Mouse (Mus musculus) common myeloid progenitor, adult 5-6 weeks (primary cell): ENCODE measurements around the gene Mlc1. TPM values are rescaled to one million over a fixed set of nuclear protein-coding genes. Genes with fewer than 3 reads are reported as not detected.
A peak's percentile ranks its signal among the peaks of the same experiment; 100 is the strongest.

ENCODE experiments used
- ATAC-seq: replicated peaks from 2 replicates; pipeline ENCODE4 v1.8.0; 2016; ENCODE audit warnings: low read depth, mild to moderate bottlenecking, moderate TSS enrichment, inconsistent platforms; ENCODE audit not compliant: poor library complexity, severe bottlenecking
- total RNA-seq: library from RNA; stranded (forward); fragments of 200-1000, 187-1606 nt; gene quantifications from 2 replicates; pipeline ENCODE4 v1.2.3, GENCODE M21; 2017

The Mlc1 gene
- total RNA-seq, 1 experiment from 2014 or later: not detected

DNA sequence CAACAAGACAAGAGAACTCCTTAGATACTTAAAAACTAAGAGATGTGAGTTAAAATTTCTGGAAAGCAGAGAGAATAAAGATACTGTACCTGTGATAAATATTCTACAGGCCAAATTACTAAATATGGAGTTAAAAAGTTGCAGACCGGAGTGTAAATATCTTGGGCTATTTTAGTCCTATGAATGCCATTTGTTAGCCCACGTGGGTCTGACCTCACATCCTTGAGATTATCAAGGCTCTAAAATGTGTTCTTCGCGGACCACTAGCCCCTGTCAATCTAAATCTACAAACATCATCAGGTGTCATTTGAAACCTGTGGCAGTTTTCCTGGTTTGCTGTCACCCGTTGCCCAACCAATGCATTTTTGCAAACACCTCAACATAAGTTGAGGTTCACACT is 36.0 kb downstream of the Mlc1 start:
- ATAC-seq: no peak

DNA sequence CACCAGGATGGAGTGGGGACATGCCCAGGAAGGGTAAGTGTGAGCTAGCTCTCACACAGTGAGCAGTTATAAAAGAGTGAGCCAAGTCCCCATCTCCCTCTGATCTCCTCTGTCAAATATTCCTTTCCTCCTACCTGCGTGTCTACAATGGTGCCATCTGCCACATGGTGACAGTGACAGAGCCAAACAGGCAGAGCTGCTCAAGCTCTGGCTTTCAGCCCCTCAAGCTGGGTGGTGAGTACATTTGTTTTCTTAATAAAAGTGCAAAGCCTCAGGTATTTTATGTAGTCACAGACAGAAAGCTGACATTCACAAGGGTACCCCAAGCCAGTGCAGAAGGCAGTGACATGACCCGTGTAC is 41.5 kb downstream of the Mlc1 start:
- ATAC-seq: no peak

DNA sequence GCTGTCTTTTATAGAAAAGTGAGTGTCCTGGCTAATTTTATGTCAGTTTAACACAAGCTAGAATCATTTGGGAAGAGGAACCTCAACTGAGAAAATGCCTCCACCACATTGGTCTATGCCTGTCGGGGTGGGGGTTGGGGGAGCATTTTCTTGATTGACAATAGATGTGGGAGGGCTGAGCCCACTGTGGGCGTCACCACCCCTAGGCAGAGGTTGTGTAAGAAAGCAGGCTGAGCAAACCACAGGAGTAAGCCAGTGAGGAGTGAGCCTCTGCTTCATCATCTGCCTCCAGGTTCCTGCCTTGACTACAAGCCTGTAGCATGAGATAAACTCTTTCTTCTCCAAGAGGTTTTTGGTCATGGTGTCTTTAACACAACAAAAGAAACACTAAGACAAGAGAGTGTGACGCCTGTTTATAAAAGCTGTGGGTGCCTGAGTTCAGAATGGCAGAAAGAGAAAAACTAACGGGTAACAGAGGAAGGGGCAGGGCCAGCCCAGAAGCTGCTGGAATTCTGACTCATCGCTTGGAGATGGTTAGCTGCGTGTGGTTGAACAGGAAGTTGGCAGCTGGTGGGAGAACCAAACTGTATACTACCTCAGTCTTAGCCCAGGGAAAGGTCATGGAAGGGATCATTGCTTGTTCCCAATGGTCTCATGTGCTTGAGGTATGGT is 42.1 kb downstream of the Mlc1 start:
- peak; percentile 58; the same call in 1 of the 2 replicates for ATAC-seq

DNA sequence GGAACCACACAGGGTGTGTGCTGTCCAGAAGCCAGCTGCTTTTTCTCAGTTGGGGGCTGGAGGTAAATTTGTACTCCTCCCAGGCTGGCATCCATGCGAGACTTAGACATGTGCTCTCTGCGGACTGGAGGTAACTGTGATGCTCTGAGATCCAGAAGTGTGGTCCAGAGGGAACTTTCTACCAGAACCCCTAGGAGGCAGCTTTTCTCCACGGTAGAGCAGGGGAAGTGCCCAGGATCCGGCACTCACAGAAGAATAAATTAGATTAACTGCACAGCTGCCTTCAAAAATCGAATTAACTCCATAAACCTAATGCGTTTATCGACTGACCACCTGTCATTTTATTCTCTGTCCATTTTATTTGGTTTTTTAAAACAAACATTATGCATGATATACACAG is 44.7 kb downstream of the Mlc1 start:
- ATAC-seq: no peak

DNA sequence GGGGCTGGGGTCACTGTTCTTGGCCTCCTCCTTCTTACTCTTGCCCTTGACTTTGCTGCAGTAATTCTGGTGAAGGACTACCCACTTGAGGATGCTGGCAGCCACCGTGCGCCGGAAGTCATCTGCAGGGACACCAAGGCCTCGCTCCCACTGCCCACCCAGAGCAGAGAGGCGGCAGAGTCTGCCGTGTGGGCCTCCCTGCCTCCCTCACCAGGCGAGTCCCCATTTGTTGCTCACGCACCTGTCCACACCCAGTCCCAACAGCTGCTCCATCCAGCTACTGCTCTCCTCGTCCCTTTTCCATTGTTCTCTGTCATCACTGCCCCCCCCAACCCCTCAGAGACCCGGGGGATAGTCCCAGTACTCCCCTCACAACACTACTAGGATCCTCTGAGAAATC is 46.1 kb downstream of the Mlc1 start:
- ATAC-seq: no peak

DNA sequence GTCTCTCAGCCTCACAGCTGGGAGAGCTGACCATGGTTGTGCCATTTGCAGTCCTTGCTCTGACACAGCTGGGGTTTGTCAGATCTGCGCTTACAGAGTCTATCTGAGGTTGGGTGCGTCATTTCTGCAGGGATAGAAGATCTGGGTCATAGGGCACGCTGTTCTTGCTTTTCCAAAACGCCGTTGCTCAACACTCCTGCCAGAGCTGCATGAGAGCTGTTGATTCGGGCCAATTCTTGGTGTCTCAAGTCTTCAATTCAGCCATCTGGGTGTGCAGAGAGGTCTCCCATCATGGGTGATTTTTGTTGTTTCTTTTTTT is 56.9 kb downstream of the Mlc1 start:
- ATAC-seq: no peak

DNA sequence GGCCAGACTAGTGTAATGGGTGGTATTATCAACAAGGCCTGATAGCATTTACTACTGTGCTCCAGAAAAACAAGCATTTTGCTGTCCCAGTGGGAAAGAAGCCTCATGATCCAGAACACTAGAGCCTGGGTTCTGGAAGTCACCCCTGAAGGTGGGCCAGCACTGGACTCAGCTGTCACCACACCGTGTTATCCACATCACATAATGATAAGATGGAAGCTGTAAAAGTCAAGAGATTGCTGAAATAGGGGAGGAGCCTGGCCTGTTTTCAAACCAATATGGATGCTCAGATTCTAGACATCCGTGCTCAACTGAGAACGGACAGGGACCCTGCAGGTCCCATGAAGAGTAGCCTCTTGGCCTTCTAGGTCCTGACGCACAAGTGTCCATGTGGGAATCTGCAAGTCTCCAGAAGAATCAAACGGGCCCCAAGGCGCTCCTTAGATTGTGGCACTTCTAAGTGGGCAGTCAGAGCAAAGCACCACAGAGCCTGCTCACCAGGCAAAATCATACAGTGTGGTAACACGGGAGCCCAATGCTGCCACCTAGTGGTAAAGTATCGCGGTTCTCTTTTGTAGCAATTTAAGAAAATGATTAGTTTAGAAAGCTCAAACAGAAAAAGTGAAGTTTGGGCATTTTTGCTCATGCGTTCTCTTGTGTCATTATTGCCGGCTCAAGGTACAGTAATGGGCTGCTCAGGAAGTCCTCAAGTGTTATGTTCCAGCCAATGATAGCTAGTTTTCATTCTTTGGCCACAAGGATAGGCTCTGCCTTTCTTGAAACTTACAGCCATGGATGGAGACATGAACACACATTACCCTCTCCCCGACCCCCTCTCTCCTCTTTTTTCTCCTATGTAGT is 57.4 kb downstream of the Mlc1 start:
- ATAC-seq: peak; percentile 95

DNA sequence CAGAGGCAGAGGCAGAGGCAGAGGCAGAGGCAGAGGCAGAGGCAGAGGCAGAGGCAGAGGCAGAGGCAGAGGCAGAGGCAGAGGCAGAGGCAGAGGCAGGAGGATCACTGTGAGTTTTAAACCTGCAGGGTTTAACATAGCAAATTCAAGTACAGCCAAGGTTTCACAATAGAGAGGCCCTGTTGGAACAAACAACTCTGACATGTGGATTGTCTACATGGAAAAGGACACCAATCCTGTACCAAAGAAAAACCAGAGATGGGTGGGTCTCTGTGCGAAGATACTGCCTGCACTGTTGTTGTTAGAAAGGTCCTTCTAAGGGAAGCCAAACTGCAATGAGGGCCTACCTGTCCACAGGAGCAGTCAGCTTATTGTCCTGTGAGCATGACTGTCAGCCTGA is 58.7 kb downstream of the Mlc1 start:
- ATAC-seq: no peak

DNA sequence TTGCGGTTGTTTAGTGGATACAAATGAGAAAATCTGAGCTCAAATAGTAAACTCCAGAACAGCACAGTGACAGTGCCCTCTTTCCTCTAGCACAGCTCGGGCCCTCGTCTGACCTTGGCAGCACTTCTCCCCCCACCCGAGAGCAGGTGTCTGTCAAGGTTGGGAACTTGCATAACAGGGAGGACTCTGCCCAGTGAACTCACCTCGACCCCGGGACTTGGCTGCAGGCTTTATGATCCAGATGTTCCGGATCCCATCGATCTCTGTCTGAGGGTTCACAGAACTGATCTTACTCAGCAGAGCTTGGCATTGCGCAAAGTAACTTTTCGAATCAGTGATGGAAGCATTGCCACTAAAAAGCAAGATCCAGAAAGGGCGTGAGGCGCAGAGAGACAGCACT is 59.5 kb downstream of the Mlc1 start:
- ATAC-seq: no peak

DNA sequence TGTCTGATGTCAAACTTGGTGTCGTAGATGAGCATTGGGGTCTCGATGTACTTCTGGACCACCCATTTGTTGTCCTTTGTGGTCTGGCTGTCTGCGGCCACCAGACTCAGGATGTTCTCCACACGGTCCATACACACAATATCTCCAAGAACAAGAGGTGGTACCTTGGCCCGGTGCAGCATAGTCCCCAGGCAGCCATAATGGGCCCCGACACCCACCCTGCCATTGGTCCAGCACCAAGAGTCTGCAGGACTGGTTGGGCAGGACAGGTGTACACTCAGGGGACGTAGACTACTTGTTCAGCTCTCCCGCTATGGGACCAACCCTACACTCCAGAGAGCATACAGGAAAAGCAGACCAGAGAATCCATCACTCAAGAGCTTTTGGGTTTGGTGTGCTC is 61.7 kb downstream of the Mlc1 start:
- no peak for ATAC-seq

DNA sequence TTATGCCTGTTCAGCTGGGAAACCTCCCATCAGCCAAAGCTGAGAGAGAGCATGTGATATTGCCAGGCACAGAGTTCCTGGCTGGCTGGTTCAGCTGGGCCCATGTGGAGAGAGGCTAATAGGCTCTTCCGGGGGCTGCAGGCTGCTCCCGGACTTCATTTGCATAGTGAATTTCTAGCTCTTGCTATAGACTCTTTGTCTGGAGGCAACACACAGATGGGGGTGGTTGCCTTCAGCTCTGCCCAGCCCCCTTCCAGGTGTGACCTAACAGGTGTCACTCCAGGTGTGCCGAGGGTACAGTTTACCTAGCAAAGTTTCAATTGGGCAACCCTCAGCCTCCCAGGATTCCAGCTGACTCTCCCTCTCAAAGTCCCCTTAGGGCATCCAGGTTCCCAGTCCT is 62.4 kb downstream of the Mlc1 start:
- no peak for ATAC-seq

DNA sequence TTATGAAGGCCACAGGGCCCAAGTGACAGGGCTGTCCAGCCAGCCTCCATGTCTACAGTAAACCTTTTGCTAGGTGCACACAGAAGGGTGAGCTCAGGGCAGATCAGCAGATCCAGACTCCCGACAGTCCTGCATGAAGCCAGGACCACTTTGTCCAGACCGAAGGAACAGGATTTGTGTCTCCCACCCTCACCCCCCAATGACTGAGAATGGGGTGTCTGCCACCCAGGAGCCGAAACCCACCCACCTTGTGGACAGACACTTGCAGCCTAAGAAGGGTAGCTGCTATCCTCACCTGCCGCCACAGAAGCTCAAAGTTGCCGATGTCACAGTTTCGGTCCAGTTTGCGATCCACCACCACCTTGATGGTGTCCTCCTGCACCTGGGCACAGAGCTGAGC is 63.8 kb downstream of the Mlc1 start:
- ATAC-seq: no peak

DNA sequence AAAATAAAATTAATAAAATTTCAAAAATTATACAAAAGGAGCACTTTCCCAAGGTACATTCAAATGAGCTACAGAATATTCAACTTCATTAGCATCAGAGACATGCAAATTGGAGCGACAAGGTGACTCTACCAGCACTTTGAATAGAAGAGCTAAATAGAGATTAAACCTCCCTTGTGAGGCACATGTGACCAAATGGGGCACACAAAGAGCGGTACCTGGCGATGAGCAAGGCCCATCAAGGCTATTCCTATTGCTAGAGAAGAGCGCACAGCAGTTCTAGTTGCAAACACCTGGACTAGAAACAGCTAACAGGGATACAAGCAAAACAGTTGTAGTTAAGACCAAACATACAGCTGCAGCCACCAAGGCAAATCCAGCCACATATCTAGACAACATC is 72.5 kb downstream of the Mlc1 start:
- ATAC-seq: no peak

Other genes with a start within 250 kb of the Mlc1 start
- 59.4 and 63.7 TPM in 2 replicates for gene Brd1, start 244.8 kb downstream of the Mlc1 start, total RNA-seq
- 44.2 and 56.9 TPM in 2 replicates for gene Zbed4, start 227.3 kb downstream of the Mlc1 start, total RNA-seq
- gene Alg12, start 159.7 kb downstream of the Mlc1 start, total RNA-seq: 1.8 and 5.0 TPM in 2 replicates
- gene Creld2, start 159.4 kb downstream of the Mlc1 start, total RNA-seq: 55.5 and 67.1 TPM in 2 replicates
- 11.9 and 12.3 TPM in 2 replicates for gene Pim3, start 116.8 kb downstream of the Mlc1 start, total RNA-seq
- gene Ttll8, start 24.6 kb downstream of the Mlc1 start, total RNA-seq: not detected in 2 replicates
- gene Mov10l1, start 3.9 kb upstream of the Mlc1 start, total RNA-seq: not detected in 2 replicates
- 0.37 TPM in 1 of 2 replicates, not detected in the other for gene Panx2, start 80.7 kb upstream of the Mlc1 start, total RNA-seq
- 16.5 and 20.5 TPM in 2 replicates for gene Trabd, start 96.1 kb upstream of the Mlc1 start, total RNA-seq
- gene Selenoo, start 110.1 kb upstream of the Mlc1 start, total RNA-seq: 11.2 and 14.2 TPM in 2 replicates
- 14.6 and 21.7 TPM in 2 replicates for gene Tubgcp6, start 144.1 kb upstream of the Mlc1 start, total RNA-seq
- 15.7 and 18.0 TPM in 2 replicates for gene Hdac10, start 149.7 kb upstream of the Mlc1 start, total RNA-seq
- gene Mapk12, start 161.7 kb upstream of the Mlc1 start, total RNA-seq: not detected in 2 replicates
- gene Mapk11, start 170.6 kb upstream of the Mlc1 start, total RNA-seq: 0.50 and 0.73 TPM in 2 replicates
- gene Plxnb2, start 201.8 kb upstream of the Mlc1 start, total RNA-seq: 20.2 and 29.2 TPM in 2 replicates
- 1.6 and 2.3 TPM in 2 replicates for gene Dennd6b, start 217.5 kb upstream of the Mlc1 start, total RNA-seq
- 15.6 and 22.7 TPM in 2 replicates for gene Ppp6r2, start 232.5 kb upstream of the Mlc1 start, total RNA-seq